Mouse (Mus musculus) adrenal gland (tissue): ENCODE data around the gene Copb2.

Experiments used
- intact Hi-C: fragments of 180-260 bp; cut with DNase I; formaldehyde crosslinking; loops from one replicate; pipeline ENCODE4 v1.15.1; 2025
- long read RNA-seq, 2 experiments: library from polyadenylated mRNA; unstranded; transcript quantifications; one replicate each; pipeline ENCODE4 v2.0.0; 2020; ENCODE audit warnings: borderline replicate concordance in 1 of 2; ENCODE audit not compliant: insufficient replicate concordance in 1 of 2

Gene Copb2
- long read RNA-seq, experiment 1, transcript Copb2-201 (22 exons, 3,050 nt), result major isoform, 46 of 86 reads
- long read RNA-seq, experiment 1, partial matches to known transcripts, result 35 of 86 reads
- long read RNA-seq, experiment 1, other reads (novel, unspliced or antisense), result 5 of 86 reads
- long read RNA-seq, experiment 2, transcript Copb2-201 (22 exons, 3,050 nt), result major isoform, 50 of 95 reads
- long read RNA-seq, experiment 2, partial matches to known transcripts, result 40 of 95 reads
- long read RNA-seq, experiment 2, other reads (novel, unspliced or antisense), result 5 of 95 reads

- intact Hi-C loops, result no loop called here
These were observed at the start of gene Copb2 for GRCm38 (mm10) chr9:98563137-98564126. Copb2 (plus strand) TSS chr9:98563721.

- intact Hi-C loops, result no loop called here
These were observed 39.6 kb upstream of the Copb2 start for GRCm38 (mm10) chr9:98523872-98524271.

GRCm38 (mm10) chr9:98524786-98525542 is 38.6 kb upstream of the Copb2 start:
- intact Hi-C loops, result no loop called here

GRCm38 (mm10) chr9:98525543-98525924 is 38.0 kb upstream of the Copb2 start:
- intact Hi-C loops, result no loop called here

GRCm38 (mm10) chr9:98527226-98527625 is 36.3 kb upstream of the Copb2 start:
- intact Hi-C loops, result no loop called here

GRCm38 (mm10) chr9:98529776-98530175 is 33.7 kb upstream of the Copb2 start:
- intact Hi-C loops, result loop anchor here (5.0 kb wide), 1 partner anchor 102 kb away; no protein-coding TSS in a partner anchor

- intact Hi-C loops, result loop anchor here (5.0 kb wide), 1 partner anchor 104 kb away; no protein-coding TSS in a partner anchor
These were observed 32.5 kb upstream of the Copb2 start for GRCm38 (mm10) chr9:98530999-98531398.

- intact Hi-C loops, result loop anchor here (5.0 kb wide), 1 partner anchor 107 kb away; no protein-coding TSS in a partner anchor
These were observed 28.7 kb upstream of the Copb2 start for GRCm38 (mm10) chr9:98534675-98535280.

GRCm38 (mm10) chr9:98535763-98536162 is 27.8 kb upstream of the Copb2 start:
- intact Hi-C loops, result no loop called here

- intact Hi-C loops, result loop anchor here (2.0 kb wide), 2 partner anchors 95 to 129 kb away; no protein-coding TSS in a partner anchor
These were observed 25.4 kb upstream of the Copb2 start for GRCm38 (mm10) chr9:98538017-98538712.

- intact Hi-C loops, result loop anchor here (2.0 kb wide), 2 partner anchors 96 to 130 kb away; no protein-coding TSS in a partner anchor
These were observed 24.7 kb upstream of the Copb2 start for GRCm38 (mm10) chr9:98538713-98539360.

- intact Hi-C loops, result no loop called here
These were observed 19.5 kb upstream of the Copb2 start for GRCm38 (mm10) chr9:98544042-98544441.

GRCm38 (mm10) chr9:98583852-98584251 is 20.3 kb downstream of the Copb2 start:
- intact Hi-C loops, result no loop called here

GRCm38 (mm10) chr9:98600094-98600493 is 36.6 kb downstream of the Copb2 start:
- intact Hi-C loops, result no loop called here

- intact Hi-C loops, result no loop called here
These were observed 37.8 kb downstream of the Copb2 start, which contains the start of gene Mrps22 for GRCm38 (mm10) chr9:98601156-98601836. Mrps22 (minus strand) TSS chr9:98601660.

- intact Hi-C loops, result no loop called here
These were observed 38.4 kb downstream of the Copb2 start for GRCm38 (mm10) chr9:98601837-98602359.

GRCm38 (mm10) chr9:98604896-98605295 is 41.4 kb downstream of the Copb2 start:
- intact Hi-C loops, result no loop called here

- intact Hi-C loops, result no loop called here
These were observed 65.0 kb downstream of the Copb2 start for GRCm38 (mm10) chr9:98628480-98628879.
